Mouse (Mus musculus): ENCODE data around the gene Guk1. TPM values are rescaled to one million over a fixed set of nuclear protein-coding genes. Genes with fewer than 3 reads are reported as not detected.

The Guk1 gene
- polyA plus RNA-seq, 1 experiment from 2014 or later, result 115 TPM

DNA sequence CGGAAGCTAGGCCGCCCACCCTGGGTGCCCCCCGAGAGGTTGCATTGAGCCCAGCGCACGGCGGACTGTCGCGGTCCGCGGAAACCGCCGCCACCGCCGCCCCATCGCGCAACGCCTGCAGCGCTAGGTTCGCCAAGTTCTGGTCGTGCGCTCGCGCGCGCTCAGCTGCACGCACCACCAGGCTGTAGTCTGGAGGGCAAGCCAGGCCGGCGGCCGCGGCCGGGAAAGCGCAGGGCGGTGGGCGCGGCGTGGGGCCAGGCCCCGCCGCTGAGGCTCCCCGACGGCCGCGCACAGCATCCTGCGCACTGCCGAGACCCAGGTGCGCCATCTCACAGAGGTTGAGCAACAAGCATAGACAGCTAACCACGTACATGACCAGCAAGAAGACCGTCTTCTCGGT, 15.5 kb downstream of the Guk1 start:
- Histone ChIP-seq H3K27ac (ENCODE audit: low read length) (no peak overlapping the region), H3K9me3 (ENCODE audit: control insufficient read depth, low read length) (no peaks in the 10 kb centered on the region), H3K4me1 (ENCODE audit: control insufficient read depth, insufficient read depth, low read length) (peaks cover 3% of the 10 kb centered on the region; the same call in 1 of the 2 replicates), H3K4me2 (ENCODE audit: low read depth, low read length) (peak overlapping the region; percentile 32), H3K9ac (ENCODE audit: low read depth, low read length) (0 out of 2 replicates have a peak overlapping the region, but pooled peaks have one; percentile 18), H3K36me3 (ENCODE audit: control insufficient read depth, insufficient read depth, low read length) (no peaks in the 10 kb centered on the region), H3K4me3 (ENCODE audit: low read length) (peak overlapping the region; percentile 22), H3K27me3 (replicated peaks; ENCODE audit: control insufficient read depth, insufficient read depth, low read length) (peaks cover 56% of the 10 kb centered on the region)
- ATAC-seq, result no peak
- WGBS, result 3% methylated on average over 48 of the region's 48 CpGs

DNA sequence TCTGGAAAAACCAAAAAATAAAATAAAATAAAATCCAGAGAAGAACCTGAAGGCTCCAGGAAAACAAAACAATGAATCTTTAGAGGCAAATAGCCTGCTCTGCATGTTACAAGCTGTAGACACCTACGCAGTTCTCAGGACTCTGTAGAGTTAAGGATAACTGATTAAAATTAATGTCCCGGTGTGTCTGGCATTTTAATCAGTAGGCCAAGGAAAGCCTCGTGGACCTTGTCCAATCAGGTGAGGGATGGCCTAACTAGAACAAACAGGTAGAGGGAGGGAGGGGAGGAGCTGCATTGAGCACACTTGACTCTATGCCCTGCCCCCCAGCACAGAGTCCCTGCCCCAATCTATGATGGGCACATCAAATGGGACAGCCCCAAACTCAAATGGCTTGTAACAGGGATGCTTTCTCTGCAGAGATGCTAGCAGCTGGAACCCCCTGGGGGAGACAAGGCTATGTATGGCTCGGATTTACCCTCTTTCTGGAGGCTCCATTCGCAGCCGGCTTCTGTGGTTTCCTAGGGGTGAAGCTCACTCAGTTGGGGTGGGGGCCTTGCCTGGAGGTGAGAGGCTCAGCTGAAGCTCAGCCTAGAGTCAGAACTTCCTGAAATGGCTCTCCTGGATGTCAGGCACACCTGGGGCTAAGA, 17.7 kb downstream of the Guk1 start:
- peaks cover 54% of the 10 kb centered on the region for H3K27me3 ChIP-seq (replicated peaks; ENCODE audit: control insufficient read depth, insufficient read depth, low read length)
- no peak for ATAC-seq
- no peak overlapping the region for H3K4me2 ChIP-seq (ENCODE audit: low read depth, low read length)
- H3K36me3 ChIP-seq (ENCODE audit: control insufficient read depth, insufficient read depth, low read length), result no peaks in the 10 kb centered on the region
- peaks cover 3% of the 10 kb centered on the region; the same call in 1 of the 2 replicates for H3K4me1 ChIP-seq (ENCODE audit: control insufficient read depth, insufficient read depth, low read length)
- no peak overlapping the region for H3K4me3 ChIP-seq (ENCODE audit: low read length)
- no peak overlapping the region for H3K9ac ChIP-seq (ENCODE audit: low read depth, low read length)
- WGBS, result 61% methylated on average over 6 of the region's 6 CpGs
- H3K9me3 ChIP-seq (ENCODE audit: control insufficient read depth, low read length), result no peaks in the 10 kb centered on the region
- no peak overlapping the region for H3K27ac ChIP-seq (ENCODE audit: low read length)

DNA sequence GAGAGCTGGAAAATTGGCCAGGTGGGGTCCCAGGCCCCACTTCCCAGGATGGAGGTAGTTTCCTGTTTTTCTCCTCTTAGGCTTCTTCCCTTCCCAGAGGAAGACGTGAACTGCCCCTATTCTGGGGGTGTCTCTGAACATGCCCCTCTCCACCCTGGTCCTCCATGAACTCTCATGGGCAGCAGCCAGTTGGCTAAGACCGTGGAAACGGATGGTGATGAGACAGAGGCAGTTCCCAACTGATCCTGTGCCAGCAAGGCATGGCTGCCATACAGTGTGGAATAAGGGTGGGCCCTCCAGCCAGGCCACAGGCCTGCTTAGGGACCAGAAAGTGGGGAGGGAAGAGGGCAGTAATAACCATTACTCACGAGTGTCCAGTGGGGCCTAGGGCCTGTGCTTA, 21.5 kb downstream of the Guk1 start:
- Histone ChIP-seq H3K4me2 (ENCODE audit: low read depth, low read length) (no peak overlapping the region), H3K9me3 (ENCODE audit: control insufficient read depth, low read length) (no peaks in the 10 kb centered on the region), H3K9ac (ENCODE audit: low read depth, low read length) (no peak overlapping the region), H3K27ac (ENCODE audit: low read length) (no peak overlapping the region), H3K4me3 (ENCODE audit: low read length) (no peak overlapping the region), H3K36me3 (ENCODE audit: control insufficient read depth, insufficient read depth, low read length) (no peaks in the 10 kb centered on the region), H3K27me3 (replicated peaks; ENCODE audit: control insufficient read depth, insufficient read depth, low read length) (peaks cover 16% of the 10 kb centered on the region), H3K4me1 (ENCODE audit: control insufficient read depth, insufficient read depth, low read length) (no peaks in the 10 kb centered on the region)
- 85% methylated on average over 4 of the region's 4 CpGs for whole genome bisulfite sequencing
- ATAC-seq, result no peak

DNA sequence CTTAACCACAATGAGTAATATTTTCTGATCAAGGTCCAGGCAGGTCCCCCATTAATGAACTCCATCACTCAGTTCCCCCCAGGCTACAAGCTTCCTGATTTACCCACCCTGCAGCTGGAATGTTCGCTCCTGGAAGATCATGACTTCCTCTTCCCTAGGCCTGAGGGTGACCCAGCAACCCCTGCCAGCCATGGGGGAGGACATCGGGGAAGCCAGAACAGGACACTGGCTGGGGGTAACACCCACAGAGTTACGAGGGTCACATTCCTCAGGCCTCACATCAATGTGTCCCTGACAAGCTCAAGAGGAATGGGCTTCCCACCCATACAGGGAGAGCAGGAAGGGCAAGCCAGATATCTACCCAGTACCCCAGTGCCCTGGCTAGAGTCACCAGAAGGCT, 22.2 kb downstream of the Guk1 start:
- H3K4me3 ChIP-seq (ENCODE audit: low read length), result no peak overlapping the region
- H3K27me3 ChIP-seq (replicated peaks; ENCODE audit: control insufficient read depth, insufficient read depth, low read length), result peaks cover 9% of the 10 kb centered on the region
- H3K36me3 ChIP-seq (ENCODE audit: control insufficient read depth, insufficient read depth, low read length), result no peaks in the 10 kb centered on the region
- H3K27ac ChIP-seq (ENCODE audit: low read length), result no peak overlapping the region
- H3K4me1 ChIP-seq (ENCODE audit: control insufficient read depth, insufficient read depth, low read length), result no peaks in the 10 kb centered on the region
- 61% methylated on average over 3 of the region's 3 CpGs for WGBS
- H3K9me3 ChIP-seq (ENCODE audit: control insufficient read depth, low read length), result no peaks in the 10 kb centered on the region
- H3K9ac ChIP-seq (ENCODE audit: low read depth, low read length), result no peak overlapping the region
- no peak overlapping the region for H3K4me2 ChIP-seq (ENCODE audit: low read depth, low read length)
- ATAC-seq, result no peak

DNA sequence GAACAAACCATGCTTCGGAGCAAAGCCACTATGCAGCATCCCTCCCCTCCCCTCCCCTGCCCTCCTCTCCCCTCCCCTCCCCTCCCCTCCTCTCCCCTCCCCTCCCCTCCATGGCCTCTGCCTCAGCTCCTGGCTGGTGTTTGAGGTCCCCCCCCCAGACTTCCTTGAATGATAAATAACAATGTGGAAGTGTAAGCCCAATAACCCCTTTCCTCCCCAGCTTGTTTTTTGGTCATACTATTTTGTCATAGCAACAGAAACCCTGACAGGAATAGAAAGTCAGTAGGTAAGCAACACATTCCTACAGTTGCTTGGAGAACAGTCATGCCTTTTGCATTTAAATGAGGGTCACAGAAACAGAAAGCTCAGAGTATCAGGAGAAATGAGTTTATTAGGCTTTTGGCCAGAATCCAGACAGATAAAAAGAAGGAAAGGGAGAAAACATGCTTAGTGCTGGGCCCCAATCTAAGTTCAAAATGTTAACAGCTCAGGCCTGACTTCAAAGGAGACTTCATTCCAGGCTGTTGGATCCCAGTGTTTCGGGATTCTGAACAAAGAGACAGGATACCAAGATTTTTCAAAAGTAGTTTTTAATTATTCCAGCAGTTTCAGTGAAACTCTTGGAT, 26.3 kb downstream of the Guk1 start:
- peaks cover 15% of the 10 kb centered on the region for H3K4me1 ChIP-seq (ENCODE audit: control insufficient read depth, insufficient read depth, low read length)

DNA sequence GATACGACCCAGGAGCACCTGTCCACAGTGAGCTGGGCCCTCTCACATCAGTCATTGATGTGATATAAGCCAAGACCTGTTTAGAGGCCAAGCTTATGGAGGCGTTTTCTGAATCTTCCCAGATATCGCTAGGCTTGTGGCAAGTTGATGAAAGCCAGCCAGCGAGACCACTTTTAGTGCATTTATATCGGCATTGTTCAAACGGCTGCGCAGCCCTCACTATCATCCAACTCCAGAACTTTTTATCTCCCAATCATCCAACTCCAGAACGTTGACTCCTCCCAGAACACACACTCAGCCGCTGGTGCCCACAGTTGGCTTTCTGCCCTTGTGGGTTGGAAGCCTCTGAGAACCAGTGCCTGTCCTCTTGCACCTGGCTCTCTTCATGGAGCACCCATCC, 27.6 kb downstream of the Guk1 start:
- ATAC-seq, result no peak
- Histone ChIP-seq H3K36me3 (ENCODE audit: control insufficient read depth, insufficient read depth, low read length) (no peaks in the 10 kb centered on the region), H3K9me3 (ENCODE audit: control insufficient read depth, low read length) (no peaks in the 10 kb centered on the region), H3K4me3 (ENCODE audit: low read length) (no peak overlapping the region), H3K4me2 (ENCODE audit: low read depth, low read length) (peak overlapping the region; percentile 74), H3K27me3 (replicated peaks; ENCODE audit: control insufficient read depth, insufficient read depth, low read length) (no peaks in the 10 kb centered on the region), H3K27ac (ENCODE audit: low read length) (0 out of 2 replicates have a peak overlapping the region, but pooled peaks have one; percentile 54), H3K4me1 (ENCODE audit: control insufficient read depth, insufficient read depth, low read length) (peaks cover 15% of the 10 kb centered on the region), H3K9ac (ENCODE audit: low read depth, low read length) (no peak overlapping the region)
- 76% methylated on average over 9 of the region's 9 CpGs for WGBS

More for the DNA sequence above, 26.3 kb downstream of the Guk1 start:
- no peaks in the 10 kb centered on the region for H3K36me3 ChIP-seq (ENCODE audit: control insufficient read depth, insufficient read depth, low read length)
- no peak overlapping the region; the same call in 1 of the 2 replicates for H3K27ac ChIP-seq (ENCODE audit: low read length)
- no peak overlapping the region for H3K9ac ChIP-seq (ENCODE audit: low read depth, low read length)
- H3K4me3 ChIP-seq (ENCODE audit: low read length), result no peak overlapping the region
- H3K9me3 ChIP-seq (ENCODE audit: control insufficient read depth, low read length), result no peaks in the 10 kb centered on the region
- 60% methylated on average over 2 of the region's 2 CpGs for WGBS
- no peak for ATAC-seq
- no peaks in the 10 kb centered on the region for H3K27me3 ChIP-seq (replicated peaks; ENCODE audit: control insufficient read depth, insufficient read depth, low read length)
- H3K4me2 ChIP-seq (ENCODE audit: low read depth, low read length), result no peak overlapping the region

DNA sequence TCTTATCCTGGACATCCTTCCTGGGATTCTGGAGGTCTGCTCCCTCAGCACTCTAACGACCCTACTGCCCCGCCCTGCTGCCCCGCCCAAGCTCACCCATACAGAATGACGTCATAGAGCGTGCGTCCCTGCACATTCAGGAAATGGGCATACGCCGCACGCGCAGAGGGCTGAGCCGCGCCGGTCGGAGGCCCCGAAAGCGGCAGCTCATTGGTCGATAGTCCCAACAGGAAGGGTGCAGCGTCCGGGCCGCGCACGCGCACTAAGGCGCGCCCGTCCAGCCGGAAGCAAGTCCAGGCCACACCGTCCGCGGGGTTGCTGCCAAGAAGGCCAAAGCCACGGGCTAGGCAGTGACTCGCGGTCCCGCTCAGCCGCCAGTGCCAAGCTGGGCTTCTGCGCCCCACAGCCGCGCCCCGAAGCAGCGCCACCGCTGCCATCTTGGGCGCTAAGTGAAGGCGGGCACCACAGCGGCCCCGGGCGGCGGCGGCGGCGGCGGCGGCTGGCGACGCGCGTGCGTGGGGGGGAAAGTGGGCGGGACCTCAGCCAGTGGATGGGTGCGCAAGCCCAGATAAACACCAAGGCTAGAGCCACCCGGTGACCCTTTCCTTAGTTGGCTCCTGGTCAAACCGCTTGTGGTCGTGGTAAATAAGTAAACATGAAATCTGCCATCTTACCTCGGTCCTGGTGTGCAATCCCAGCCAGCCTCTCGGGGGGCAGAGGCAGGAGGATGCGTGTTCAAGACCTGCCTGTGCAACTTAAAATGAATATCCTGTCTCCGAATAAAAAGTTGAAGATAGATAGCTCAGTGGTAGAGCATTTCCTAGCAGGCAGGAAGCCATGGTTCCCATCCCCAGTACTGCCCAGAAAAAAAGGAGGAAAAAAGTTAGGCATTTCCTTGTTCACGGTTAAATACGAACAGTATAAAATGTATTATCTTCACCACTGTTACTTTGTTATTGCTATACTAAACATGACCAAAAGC, 28.5 kb downstream of the Guk1 start, which contains the start of gene Iba57:
Iba57 (minus strand) TSS at position 485 of the 982 bp plus-strand sequence.
- peak within 1 kb of the TSS; percentile 81 for H3K4me2 ChIP-seq (ENCODE audit: low read depth, low read length)
- H3K27me3 ChIP-seq (replicated peaks; ENCODE audit: control insufficient read depth, insufficient read depth, low read length), result no peaks in the 10 kb centered on the region
- H3K4me3 ChIP-seq (ENCODE audit: low read length), result peak within 1 kb of the TSS; percentile 86
- no peaks in the 10 kb centered on the region for H3K36me3 ChIP-seq (ENCODE audit: control insufficient read depth, insufficient read depth, low read length)
- ATAC-seq, result peak; percentile 99
- peak within 1 kb of the TSS; percentile 99 for H3K27ac ChIP-seq (ENCODE audit: low read length)
- H3K9me3 ChIP-seq (ENCODE audit: control insufficient read depth, low read length), result no peaks in the 10 kb centered on the region
- 3% methylated on average over 63 of the region's 68 CpGs for WGBS
- peaks cover 15% of the 10 kb centered on the region for H3K4me1 ChIP-seq (ENCODE audit: control insufficient read depth, insufficient read depth, low read length)
- peak within 1 kb of the TSS; percentile 97 for H3K9ac ChIP-seq (ENCODE audit: low read depth, low read length)

DNA sequence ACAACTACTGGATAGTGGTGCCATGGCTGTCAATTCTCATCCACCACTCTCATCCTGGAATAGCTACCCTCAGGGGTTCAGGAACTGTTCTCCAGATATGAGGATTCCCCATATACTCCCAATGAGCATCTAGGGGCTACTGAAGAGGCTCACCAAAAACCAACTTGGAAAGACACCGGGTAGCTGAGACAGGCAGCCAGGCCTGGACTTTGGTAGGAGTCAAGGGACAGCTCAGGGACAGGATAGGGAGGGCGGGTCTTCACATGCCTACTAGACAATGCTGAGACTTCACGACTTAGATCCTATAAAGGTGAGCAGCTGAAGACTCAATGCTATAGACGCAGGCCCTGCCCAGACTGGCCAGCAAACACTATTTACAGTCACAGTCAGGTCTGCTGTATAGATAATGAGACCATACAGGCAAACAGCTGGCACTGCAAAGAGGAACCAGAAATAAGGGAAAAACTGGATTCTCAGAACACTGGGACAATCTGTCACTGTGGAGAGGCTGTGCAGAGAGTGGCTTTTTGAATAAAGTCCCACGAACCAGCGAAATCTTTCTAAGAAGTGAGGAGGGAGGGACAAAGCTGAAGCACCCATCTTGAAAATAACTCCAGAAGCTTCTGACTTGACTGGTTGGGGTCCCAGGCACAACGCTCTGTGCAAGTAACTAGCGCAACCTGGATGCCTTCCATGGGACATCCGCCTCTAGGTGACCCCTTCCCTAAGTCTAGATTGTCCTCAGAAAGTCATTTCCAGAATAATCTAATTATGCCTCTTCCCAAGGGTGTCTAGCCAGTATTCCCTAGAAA, 29.4 kb downstream of the Guk1 start:
- WGBS, result 49% methylated on average over 9 of the region's 9 CpGs
- H3K27me3 ChIP-seq (replicated peaks; ENCODE audit: control insufficient read depth, insufficient read depth, low read length), result no peaks in the 10 kb centered on the region
- peaks cover 15% of the 10 kb centered on the region for H3K4me1 ChIP-seq (ENCODE audit: control insufficient read depth, insufficient read depth, low read length)
- H3K4me3 ChIP-seq (ENCODE audit: low read length), result peak overlapping the region; percentile 86
- no peak for ATAC-seq
- H3K4me2 ChIP-seq (ENCODE audit: low read depth, low read length), result peak overlapping the region; percentile 81
- H3K9ac ChIP-seq (ENCODE audit: low read depth, low read length), result peak overlapping the region; percentile 97
- peak overlapping the region; percentile 46 for H3K27ac ChIP-seq (ENCODE audit: low read length)
- no peaks in the 10 kb centered on the region for H3K36me3 ChIP-seq (ENCODE audit: control insufficient read depth, insufficient read depth, low read length)
- H3K9me3 ChIP-seq (ENCODE audit: control insufficient read depth, low read length), result no peaks in the 10 kb centered on the region

Measured in intestine, embryonic 16.5 days (tissue).